Mouse (Mus musculus) stomach, embryonic 14.5 days (tissue): ENCODE measurements at regions not wholly inside any gene's neighbourhood (a gene's known extent, or its start where the extent isn't known, plus 50 kb on each side); places are given as distances from the start of the nearest gene placed in this dataset.

Experiments
- ATAC-seq: fragments of 200-750 bp; cut with Nextera tagmentation; 2 replicates; pipeline ENCODE4 v1.8.0; 2017; ENCODE audit warnings: low read depth, moderate TSS enrichment; ENCODE audit not compliant: insufficient number of reproducible peaks, insufficient read depth, low FRiP score
- H3K27ac ChIP-seq: fragments of 300-500 bp; sonication (generic); 2 replicates; pipeline ENCODE4 v1.5.1; 2014; ENCODE audit warnings: mild to moderate bottlenecking, low read length, moderate library complexity, mixed read lengths
- H3K27me3 ChIP-seq: fragments of 300-500 bp; sonication (generic); 2 replicates; pipeline ENCODE4 v1.6.1; 2014; ENCODE audit warnings: low read length, control low read depth, mixed read lengths; ENCODE audit not compliant: control insufficient read depth, insufficient read depth
- H3K36me3 ChIP-seq: fragments of 300-500 bp; sonication (generic); 2 replicates; pipeline ENCODE4 v1.6.1; 2014; ENCODE audit warnings: mild to moderate bottlenecking, control low read depth, low read length, moderate library complexity, mixed read lengths; ENCODE audit not compliant: control insufficient read depth, insufficient read depth
- H3K4me1 ChIP-seq: fragments of 300-500 bp; sonication (generic); 2 replicates; pipeline ENCODE4 v1.6.1; 2014; ENCODE audit warnings: low read length, control low read depth, mixed read lengths; ENCODE audit not compliant: control insufficient read depth, insufficient read depth
- H3K4me2 ChIP-seq: fragments of 300-500 bp; sonication (generic); replicated peaks from 2 replicates; pipeline ENCODE4 v1.6.1; 2014; ENCODE audit warnings: low read depth, low read length, control low read depth
- H3K4me3 ChIP-seq: fragments of 300-500 bp; sonication (generic); 2 replicates; pipeline ENCODE4 v1.5.1; 2014; ENCODE audit warnings: low read depth, low read length, control low read depth
- H3K9ac ChIP-seq: fragments of 300-500 bp; sonication (generic); replicated peaks from 2 replicates; pipeline ENCODE4 v1.6.1; 2014; ENCODE audit warnings: low read depth, mild to moderate bottlenecking, control low read depth, low read length, moderate library complexity, mixed read lengths
- H3K9me3 ChIP-seq: fragments of 300-500 bp; sonication (generic); 2 replicates; pipeline ENCODE4 v1.6.1; 2016; ENCODE audit warnings: low read depth, low read length, control low read depth; ENCODE audit not compliant: control insufficient read depth
- WGBS: fragments of 180-500 bp; shearing (Covaris S2); extraction: QIAGEN DNeasy Blood & Tissue Kit; methylation state at CpG from one replicate; pipeline ENCODE4 v1.1.7; 2014; 5-methylcytosine and 5-hydroxymethylcytosine counted together

DNA sequence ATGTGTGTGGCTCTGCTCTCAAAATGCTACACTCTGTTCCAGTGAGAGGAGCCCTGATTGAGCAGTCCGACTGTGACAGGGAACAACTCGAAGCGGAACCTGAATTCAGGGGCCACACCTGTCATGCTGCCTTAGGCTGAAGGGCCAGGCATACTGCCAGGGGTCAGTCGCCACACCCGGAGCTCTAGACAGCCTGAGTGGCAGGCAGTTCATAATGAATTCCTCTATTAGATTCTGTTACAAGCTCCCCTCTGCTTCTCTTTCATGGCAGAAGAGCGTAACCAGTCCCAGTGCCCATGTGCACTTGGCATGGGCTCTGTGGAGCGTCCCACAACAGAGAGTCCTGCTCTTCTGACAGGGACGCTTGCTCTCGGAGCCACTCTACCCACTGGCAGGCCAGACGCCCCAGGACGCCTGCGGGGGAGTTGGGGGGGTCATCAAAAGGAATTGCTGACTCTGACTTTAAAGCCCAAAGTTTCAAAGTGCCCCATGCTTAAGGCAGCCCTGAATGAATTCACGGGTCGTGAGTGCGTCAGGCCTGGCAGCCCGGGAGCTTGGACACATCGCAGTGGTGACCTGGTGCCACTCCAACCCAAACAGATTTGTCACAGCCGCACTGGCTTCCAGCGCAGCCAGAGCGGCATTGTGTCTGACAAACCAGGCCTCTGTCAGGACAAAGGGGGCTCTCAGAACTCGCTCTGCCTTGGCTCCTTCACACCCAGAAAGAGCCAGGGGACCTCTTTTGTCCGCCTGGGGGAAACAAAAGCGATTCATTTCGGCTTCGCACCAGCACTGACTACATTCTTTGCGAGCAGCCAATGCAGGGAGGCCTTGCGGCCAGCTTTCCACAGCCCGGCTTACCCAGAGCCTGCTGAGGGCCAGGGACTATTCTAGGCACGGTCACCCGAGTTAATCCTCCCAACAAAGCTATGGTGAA lies 144.1 kb downstream of the Nufip1 start:
- no peak overlapping the region for H3K27ac ChIP-seq
- peak; percentile 51; the same call in 1 of the 2 replicates for ATAC-seq
- H3K9ac ChIP-seq = no peak overlapping the region

DNA sequence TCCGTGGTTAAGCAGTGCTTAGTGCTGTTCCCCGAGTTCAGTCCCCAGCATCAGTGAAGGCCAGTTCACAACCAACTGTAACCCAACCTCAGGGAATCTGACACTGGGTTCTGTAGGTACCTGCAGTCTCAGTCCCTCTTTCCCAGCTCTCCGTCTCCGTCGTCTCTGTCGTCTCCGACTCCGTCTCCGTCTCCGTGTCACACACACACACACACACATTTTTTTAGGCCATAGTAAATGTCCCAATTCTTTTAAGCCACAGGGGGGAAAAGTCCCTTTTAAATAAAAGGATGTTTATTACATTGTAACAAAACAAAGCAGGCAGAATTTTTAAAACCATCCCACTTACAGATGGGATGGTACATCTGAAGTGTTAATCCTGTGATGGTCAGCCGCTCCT lies 145.3 kb downstream of the Nufip1 start:
- no peaks in the 10 kb centered on the region for H3K9me3 ChIP-seq
- 88% methylated on average over 11 of the region's 11 CpGs for WGBS

More for the DNA sequence above, 144.1 kb downstream of the Nufip1 start:
- H3K9me3 ChIP-seq = no peaks in the 10 kb centered on the region
- H3K27me3 ChIP-seq = no peaks in the 10 kb centered on the region
- H3K4me3 ChIP-seq = no peak overlapping the region
- H3K36me3 ChIP-seq = no peaks in the 10 kb centered on the region
- 41% methylated on average over 30 of the region's 30 CpGs for WGBS
- H3K4me2 ChIP-seq = no peak overlapping the region
- H3K4me1 ChIP-seq = no peaks in the 10 kb centered on the region

DNA sequence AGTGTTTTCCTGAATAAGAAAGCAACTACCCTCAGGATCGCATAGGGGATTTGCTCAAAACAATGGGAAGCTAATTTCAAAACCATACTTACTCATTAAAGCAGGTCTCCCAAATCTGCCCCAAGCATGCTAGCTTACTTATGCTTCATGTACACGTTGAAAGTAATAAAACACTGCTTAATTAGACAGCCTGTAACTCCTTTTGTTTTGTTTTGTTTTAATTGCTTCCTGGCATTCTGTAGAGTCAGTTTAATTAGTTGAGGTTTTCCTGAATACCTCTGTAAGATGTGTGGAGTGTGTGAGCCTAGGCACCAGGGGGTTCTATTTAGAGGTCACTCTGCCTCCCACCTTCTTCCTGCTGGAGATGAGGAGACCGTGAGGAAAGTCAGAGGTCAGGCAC lies 147.9 kb downstream of the Nufip1 start:
- Histone ChIP-seq H3K9ac (no peak overlapping the region), H3K4me1 (no peaks in the 10 kb centered on the region), H3K36me3 (no peaks in the 10 kb centered on the region), H3K4me3 (no peak overlapping the region), H3K27me3 (no peaks in the 10 kb centered on the region), H3K27ac (no peak overlapping the region), H3K9me3 (no peaks in the 10 kb centered on the region), H3K4me2 (no peak overlapping the region)
- 43% methylated on average over 3 of the region's 3 CpGs for WGBS
- no peak for ATAC-seq

More for the DNA sequence above, 145.3 kb downstream of the Nufip1 start:
- H3K4me2 ChIP-seq = no peak overlapping the region
- no peak for ATAC-seq
- no peak overlapping the region for H3K4me3 ChIP-seq
- H3K27ac ChIP-seq = no peak overlapping the region
- no peaks in the 10 kb centered on the region for H3K27me3 ChIP-seq
- no peak overlapping the region for H3K9ac ChIP-seq
- H3K4me1 ChIP-seq = no peaks in the 10 kb centered on the region
- no peaks in the 10 kb centered on the region for H3K36me3 ChIP-seq

DNA sequence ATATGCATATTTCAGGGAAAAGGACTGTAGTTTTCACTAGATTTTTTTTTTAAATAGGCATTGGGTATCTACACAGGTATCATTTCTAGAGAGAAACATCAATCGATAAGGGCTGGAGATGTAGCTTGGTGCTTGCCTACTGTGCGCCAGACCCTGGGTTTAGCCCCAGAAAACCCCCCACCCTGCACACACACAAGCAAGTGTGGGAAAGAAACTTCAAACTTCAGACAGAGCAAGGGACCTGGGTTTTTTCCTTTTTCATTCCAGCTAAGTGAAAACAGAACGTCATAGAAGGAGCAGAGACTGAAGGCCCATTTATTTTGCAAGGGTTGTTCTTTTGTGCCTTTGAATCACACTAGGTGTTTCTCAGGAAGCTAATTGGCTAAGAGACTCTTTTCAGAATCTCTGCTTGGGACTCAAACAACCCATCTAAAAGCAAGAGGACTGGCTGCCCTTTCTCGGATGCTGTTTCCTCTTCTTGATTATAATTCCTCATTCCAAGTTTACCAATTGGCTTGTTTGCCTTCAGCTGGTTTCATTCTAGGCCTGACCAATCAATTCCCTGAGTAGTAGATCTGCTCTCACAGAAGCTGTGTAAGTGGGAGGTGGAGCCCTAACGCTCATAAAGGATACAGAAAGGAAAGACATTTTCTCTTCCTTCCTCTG lies 150.1 kb downstream of the Nufip1 start:
- Histone ChIP-seq H3K9me3 (no peaks in the 10 kb centered on the region), H3K36me3 (no peaks in the 10 kb centered on the region), H3K27me3 (no peaks in the 10 kb centered on the region), H3K9ac (no peak overlapping the region), H3K4me1 (no peaks in the 10 kb centered on the region), H3K4me2 (no peak overlapping the region), H3K4me3 (no peak overlapping the region), H3K27ac (no peak overlapping the region)
- 66% methylated on average over 5 of the region's 5 CpGs for WGBS
- no peak for ATAC-seq

DNA sequence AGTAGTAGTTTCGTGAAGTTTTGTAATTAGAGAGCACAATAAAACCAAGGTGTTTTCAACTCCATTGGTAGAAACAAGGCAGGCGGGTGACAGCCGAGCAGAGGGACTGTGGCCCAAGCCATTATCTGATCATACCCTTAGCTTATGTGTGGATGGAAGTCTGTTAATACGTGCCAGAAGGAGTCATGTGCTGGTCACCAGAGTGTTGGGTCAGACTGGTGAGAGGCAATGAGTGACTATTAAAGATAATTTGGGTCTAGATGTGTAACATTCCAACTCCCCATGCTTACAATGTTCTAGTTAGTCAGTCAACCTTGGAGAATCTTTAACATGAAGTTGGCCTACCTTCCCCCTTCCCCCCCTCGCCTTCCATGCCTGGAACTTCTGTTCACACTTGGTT lies 151.1 kb upstream of the Tsc22d1 start:
- H3K27ac ChIP-seq = no peak overlapping the region
- H3K9ac ChIP-seq = no peak overlapping the region
- H3K4me3 ChIP-seq = no peak overlapping the region
- no peaks in the 10 kb centered on the region for H3K9me3 ChIP-seq
- H3K4me1 ChIP-seq = no peaks in the 10 kb centered on the region
- H3K4me2 ChIP-seq = no peak overlapping the region
- WGBS = 85% methylated on average over 5 of the region's 5 CpGs
- H3K36me3 ChIP-seq = no peaks in the 10 kb centered on the region
- H3K27me3 ChIP-seq = no peaks in the 10 kb centered on the region
- ATAC-seq = no peak

DNA sequence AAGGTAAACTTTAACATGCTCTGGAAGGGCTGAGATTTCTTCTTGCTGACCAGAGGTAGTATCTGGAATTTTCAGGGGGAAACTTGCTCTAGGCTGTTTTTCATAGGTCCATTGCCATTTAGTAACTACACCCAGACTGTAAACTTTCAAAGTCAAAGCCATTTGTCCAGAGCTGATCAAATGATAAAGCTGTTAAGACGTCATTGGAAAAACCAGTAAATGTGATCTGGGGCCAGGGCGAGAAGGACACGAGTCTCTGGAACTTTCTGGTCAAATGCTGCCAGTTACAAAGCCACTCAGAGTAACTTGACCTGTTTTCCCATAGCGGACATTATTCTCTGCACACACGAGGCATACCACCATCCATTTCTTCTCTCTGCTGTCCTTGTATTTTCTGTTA lies 148.9 kb upstream of the Tsc22d1 start:
- WGBS = 89% methylated on average over 5 of the region's 5 CpGs
- H3K27me3 ChIP-seq = no peaks in the 10 kb centered on the region
- no peak overlapping the region for H3K4me3 ChIP-seq
- H3K9me3 ChIP-seq = no peaks in the 10 kb centered on the region
- no peaks in the 10 kb centered on the region for H3K36me3 ChIP-seq
- no peak for ATAC-seq
- no peak overlapping the region for H3K9ac ChIP-seq
- no peak overlapping the region for H3K4me2 ChIP-seq
- no peaks in the 10 kb centered on the region for H3K4me1 ChIP-seq
- no peak overlapping the region for H3K27ac ChIP-seq

DNA sequence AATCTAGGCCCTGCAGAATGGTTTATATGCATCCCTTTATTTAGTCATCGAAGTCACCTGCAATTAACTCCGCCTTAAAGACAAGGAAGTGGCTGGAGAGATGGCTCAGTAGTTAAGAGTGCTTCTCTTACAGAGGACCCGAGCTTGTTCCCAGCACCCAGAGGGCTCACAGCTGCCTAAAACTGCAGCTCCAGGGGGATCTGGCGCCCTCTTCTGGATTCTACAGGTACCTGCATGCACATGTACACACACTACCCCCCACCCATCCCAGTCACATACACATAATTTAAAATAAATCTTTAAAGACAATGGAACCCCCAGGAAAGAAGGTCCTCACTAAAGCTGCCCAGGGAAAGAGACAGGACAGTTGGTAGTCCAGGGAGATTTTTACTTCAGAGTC lies 148.5 kb upstream of the Tsc22d1 start:
- no peaks in the 10 kb centered on the region for H3K9me3 ChIP-seq
- no peak overlapping the region for H3K9ac ChIP-seq
- no peaks in the 10 kb centered on the region for H3K36me3 ChIP-seq
- H3K4me2 ChIP-seq = no peak overlapping the region
- no peak for ATAC-seq
- no peaks in the 10 kb centered on the region for H3K27me3 ChIP-seq
- no peak overlapping the region for H3K27ac ChIP-seq
- WGBS = 81% methylated on average over 4 of the region's 4 CpGs
- H3K4me1 ChIP-seq = no peaks in the 10 kb centered on the region
- H3K4me3 ChIP-seq = no peak overlapping the region

DNA sequence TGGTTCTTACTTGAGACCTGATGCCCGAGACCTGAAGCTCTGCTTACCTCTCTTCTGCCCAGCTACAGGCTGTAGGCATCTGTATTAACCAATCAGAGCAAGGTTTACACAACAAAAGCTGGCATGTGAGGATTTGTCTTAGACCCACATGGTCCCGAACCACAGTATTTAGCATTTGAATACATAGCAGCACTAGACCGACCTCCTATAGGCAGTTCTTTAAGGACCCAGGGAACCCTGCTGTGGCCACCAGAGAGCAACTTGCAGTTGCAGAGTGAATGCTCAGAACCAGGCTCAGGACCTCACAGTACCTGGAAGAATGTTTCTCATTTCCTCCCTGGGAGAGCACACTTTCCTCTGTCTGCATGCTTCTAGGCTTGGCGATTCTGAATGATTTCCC lies 147.7 kb upstream of the Tsc22d1 start:
- no peaks in the 10 kb centered on the region for H3K4me1 ChIP-seq
- 56% methylated on average over 4 of the region's 4 CpGs for WGBS
- no peak overlapping the region for H3K4me3 ChIP-seq
- H3K9me3 ChIP-seq = no peaks in the 10 kb centered on the region
- ATAC-seq = no peak
- no peak overlapping the region for H3K27ac ChIP-seq
- no peak overlapping the region for H3K9ac ChIP-seq
- no peaks in the 10 kb centered on the region for H3K27me3 ChIP-seq
- no peaks in the 10 kb centered on the region for H3K36me3 ChIP-seq
- no peak overlapping the region for H3K4me2 ChIP-seq
